8 mouse cellular contexts compared by ENCODE assay signal in genomic region chr17:8592427-8593277, GRCm38 (mm10). TPM values are rescaled to one million over a fixed set of nuclear protein-coding genes. Genes with fewer than 3 reads are reported as not detected.
DNase-seq lines count a peak whose midpoint lies in the region; ATAC-seq and TF ChIP-seq lines count a peak whose summit lies in the region.

No protein-coding gene starts in this region.

- H3K27ac ChIP-seq in MEL (ENCODE audit: control insufficient read depth, low read depth, low read length), result no peak overlapping the region
- no peak overlapping the region for H3K27ac ChIP-seq in hindbrain, embryonic 13.5 days

- no peak for TF ChIP-seq EP300 in MEL (IDR thresholded peaks at IDR 0.05; ENCODE audit: low read depth in 1 of 2, low read length in 2 of 2)

- peak; percentile 83 for TF ChIP-seq RAD21 in MEL (IDR thresholded peaks at IDR 0.05; ENCODE audit: low read depth, low read length)

- no peak overlapping the region; a peak in 1 of 4 replicates for H3K4me3 ChIP-seq in MEL (ENCODE audit: control insufficient read depth in 1 of 2, insufficient read depth in 1 of 2, low read depth in 2 of 2, low read length in 2 of 2)
- peak overlapping the region; percentile 22; the same call in 1 of the 2 replicates for H3K4me3 ChIP-seq in hindbrain, embryonic 13.5 days

- TF ChIP-seq CTCF in MEL (IDR thresholded peaks at IDR 0.05 in 2 of 3, conservative IDR thresholded peaks at IDR 0.05 in 1 of 3; ENCODE audit: control insufficient read depth in 1 of 3, insufficient read depth in 1 of 3, low read depth in 2 of 3, low read length in 3 of 3, poor library complexity in 1 of 3, severe bottlenecking in 1 of 3), result peak; percentile 69 to 91 (median 83)

- no peak overlapping the region for H3K9ac ChIP-seq in MEL (ENCODE audit: control insufficient read depth, low read depth, low read length, poor library complexity, severe bottlenecking)
- peak overlapping the region; percentile 55; the same call in 1 of the 2 replicates for H3K9ac ChIP-seq in hindbrain, embryonic 13.5 days

- peaks cover 2 to 4% of the 10 kb centered on the region in 2 experiments; a peak in 2 of 4 replicates for H3K27me3 ChIP-seq in MEL (ENCODE audit: control insufficient read depth in 1 of 2, insufficient read depth in 2 of 2, low read length in 2 of 2)
- H3K27me3 ChIP-seq in hindbrain, embryonic 13.5 days, result peaks cover 18% of the 10 kb centered on the region

- 0 out of 2 replicates have a peak, but pooled peaks have one; percentile 68 for ATAC-seq in hindbrain, embryonic 13.5 days (ENCODE audit: low FRiP score)

- H3K9me3 ChIP-seq in MEL (replicated peaks; ENCODE audit: insufficient read depth, low read length), result no peaks in the 10 kb centered on the region
- H3K9me3 ChIP-seq in hindbrain, embryonic 13.5 days, result peaks cover 3% of the 10 kb centered on the region; the same call in 1 of the 2 replicates

- DNase-seq in MEL (ENCODE audit: low read depth, low spot score), result peak; percentile 60
- DNase-seq in cerebellum, adult 9-11 months, result peak; percentile 88
- DNase-seq in frontal cortex, postnatal 25 days (ENCODE audit: low spot score in 2 of 2), result peak; percentile 55 to 68
- DNase-seq in layer of hippocampus, postnatal 10 days (ENCODE audit: low spot score in 2 of 2), result peak; percentile 89
- peak; percentile 83 for DNase-seq in lung, postnatal 10 days
- DNase-seq in retina, embryonic 14.5 days (ENCODE audit: low spot score), result peak; percentile 87
- peak; percentile 89 for DNase-seq in thymus, postnatal 4 days

- H3K79me2 ChIP-seq in MEL (ENCODE audit: control insufficient read depth, insufficient read depth, low read length, poor library complexity), result no peaks in the 10 kb centered on the region

- H3K4me1 ChIP-seq in MEL (ENCODE audit: control insufficient read depth in 1 of 2, insufficient read depth in 2 of 2, low read length in 2 of 2), result no peaks in the 10 kb centered on the region
- H3K4me1 ChIP-seq in hindbrain, embryonic 13.5 days (replicated peaks), result no peaks in the 10 kb centered on the region; the same call in 1 of the 2 replicates

- WGBS in hindbrain, embryonic 13.5 days, result 18% methylated on average over 22 of the region's 22 CpGs

- no peak for TF ChIP-seq POLR2A in MEL (IDR thresholded peaks at IDR 0.05; ENCODE audit: control insufficient read depth in 1 of 2, insufficient read depth in 1 of 2, low read depth in 1 of 2, low read length in 2 of 2, poor library complexity in 1 of 2)

- H3K4me2 ChIP-seq in hindbrain, embryonic 13.5 days, result peak overlapping the region; percentile 53

- no peaks in the 10 kb centered on the region for H3K36me3 ChIP-seq in MEL (ENCODE audit: control insufficient read depth in 1 of 2, insufficient read depth in 2 of 2, low read length in 2 of 2)
- no peaks in the 10 kb centered on the region for H3K36me3 ChIP-seq in hindbrain, embryonic 13.5 days

TF ChIP-seq in MEL, 35 proteins besides CTCF, POLR2A, EP300 and RAD21:
- TF ChIP-seq USF1 (IDR thresholded peaks at IDR 0.05; ENCODE audit: low read depth, low read length) (peak; percentile 60), USF2 (IDR thresholded peaks at IDR 0.05; ENCODE audit: borderline replicate concordance in 1 of 2, insufficient read depth in 1 of 2, low read depth in 1 of 2, low read length in 2 of 2) (no peak), SMC3 (IDR thresholded peaks at IDR 0.05; ENCODE audit: low read depth, low read length) (peak; percentile 86), BHLHE40 (IDR thresholded peaks at IDR 0.05; ENCODE audit: borderline replicate concordance, low read depth, low read length) (peak; percentile 45; the same call in 1 of the 2 replicates), ZC3H11A (IDR thresholded peaks at IDR 0.05; ENCODE audit: low read depth, low read length) (peak; percentile 60), MXI1 (IDR thresholded peaks at IDR 0.05; ENCODE audit: low read depth, low read length) (no peak)

RNA-seq across cellular contexts. Expression of gene Gm17087, which starts 25.9 kb away (rescaled TPM):
- not detected in 2 replicates for total RNA-seq in MEL (2012; rRNA removed)
- polyA plus RNA-seq in MEL (2012; ENCODE audit: insufficient read depth in 1 of 2, insufficient read length in 2 of 2, low read depth in 1 of 2, low replicate concordance in 2 of 2, missing spikeins in 1 of 2), result under 1 TPM in 1 of 2 experiments, not detected in 1; 0.17 TPM
- polyA plus RNA-seq in hindbrain, embryonic 13.5 days (2015; fragmentation: Nextera tagmentation; extraction: Ambion mirVana), result not detected in 2 replicates
- not detected for total RNA-seq in layer of hippocampus, postnatal 10 days (2021)
